13 mouse cellular contexts compared by ENCODE assay signal in genomic region chr12:89668856-89669255, GRCm38 (mm10).
DNase-seq lines count a peak whose midpoint lies in the region; ATAC-seq and TF ChIP-seq lines count a peak whose summit lies in the region.
"Had no signal": no experiment of that assay in that cellular context is flagged by ENCODE, and none has a peak within 500 bp of the region (broad histone marks: within the 10 kb centered on the region; RNA-seq: fewer than 3 reads in every experiment).

No protein-coding gene starts in this region.

- H3K36me3 ChIP-seq in embryonic facial prominence, embryonic 14.5 days (ENCODE audit: control insufficient read depth, insufficient read depth, low read length) = no peaks in the 10 kb centered on the region
- no peaks in the 10 kb centered on the region for H3K36me3 ChIP-seq in embryonic facial prominence, embryonic 10.5 days (replicated peaks)
- H3K36me3 ChIP-seq in lung, embryonic 14.5 days (ENCODE audit: insufficient read depth) = no peaks in the 10 kb centered on the region
- H3K36me3 ChIP-seq in heart, embryonic 12.5 days = no peaks in the 10 kb centered on the region
- H3K36me3 ChIP-seq in kidney, embryonic 14.5 days (ENCODE audit: control insufficient read depth, insufficient read depth, low read length) = no peaks in the 10 kb centered on the region

- no peak for TF ChIP-seq CTCF in lung, embryonic 14.5 days (IDR thresholded peaks at IDR 0.05; ENCODE audit: low read depth)

- H3K27me3 ChIP-seq in embryonic facial prominence, embryonic 14.5 days (replicated peaks; ENCODE audit: control insufficient read depth, insufficient read depth, low read length) = no peaks in the 10 kb centered on the region
- H3K27me3 ChIP-seq in embryonic facial prominence, embryonic 10.5 days (replicated peaks; ENCODE audit: low read depth, poor library complexity, severe bottlenecking) = no peaks in the 10 kb centered on the region
- no peaks in the 10 kb centered on the region for H3K27me3 ChIP-seq in lung, embryonic 14.5 days (ENCODE audit: insufficient read depth, low read length)
- H3K27me3 ChIP-seq in heart, embryonic 12.5 days (replicated peaks) = no peaks in the 10 kb centered on the region
- H3K27me3 ChIP-seq in kidney, embryonic 14.5 days (ENCODE audit: control insufficient read depth, insufficient read depth, low read length) = no peaks in the 10 kb centered on the region

- H3K4me1 ChIP-seq in embryonic facial prominence, embryonic 14.5 days (ENCODE audit: control insufficient read depth, insufficient read depth, low read length) = no peaks in the 10 kb centered on the region
- H3K4me1 ChIP-seq in embryonic facial prominence, embryonic 10.5 days = no peaks in the 10 kb centered on the region
- no peaks in the 10 kb centered on the region for H3K4me1 ChIP-seq in lung, embryonic 14.5 days (ENCODE audit: insufficient read depth)
- H3K4me1 ChIP-seq in heart, embryonic 12.5 days (replicated peaks) = no peaks in the 10 kb centered on the region
- no peaks in the 10 kb centered on the region for H3K4me1 ChIP-seq in kidney, embryonic 14.5 days (ENCODE audit: control insufficient read depth, insufficient read depth, low read length)

- no peak overlapping the region for H3K4me3 ChIP-seq in embryonic facial prominence, embryonic 14.5 days (ENCODE audit: low read depth, low read length)
- no peak overlapping the region for H3K4me3 ChIP-seq in embryonic facial prominence, embryonic 10.5 days
- H3K4me3 ChIP-seq in lung, embryonic 14.5 days (ENCODE audit: low read depth, low read length) = no peak overlapping the region
- no peak overlapping the region for H3K4me3 ChIP-seq in heart, embryonic 12.5 days
- H3K4me3 ChIP-seq in kidney, embryonic 14.5 days (ENCODE audit: low read length) = no peak overlapping the region

- ATAC-seq in embryonic facial prominence, embryonic 14.5 days (ENCODE audit: low read depth) = peak; percentile 53
- 0 out of 2 replicates have a peak, but pooled peaks have one; percentile 17 for ATAC-seq in lung, embryonic 14.5 days (ENCODE audit: insufficient read depth)
- ATAC-seq in heart, embryonic 12.5 days (ENCODE audit: insufficient number of reproducible peaks, low FRiP score) = no peak
- ATAC-seq in kidney, embryonic 14.5 days (ENCODE audit: low FRiP score, low TSS enrichment) = no peak
- ATAC-seq: inflammation-experienced regulatory T-cells, adult 6 months; liver, postnatal 0 days had no signal

- peak; percentile 58 for DNase-seq in embryonic facial prominence, embryonic 14.5 days (ENCODE audit: low spot score)
- DNase-seq in embryonic facial prominence, embryonic 10.5 days (ENCODE audit: low spot score) = no peak
- peak; percentile 7 for DNase-seq in lung, embryonic 14.5 days
- no peak for DNase-seq in lung, postnatal 14 days
- DNase-seq in layer of hippocampus, postnatal 10 days (ENCODE audit: low spot score in 2 of 2) = peak; percentile 6 to 23
- peak; percentile 73 for DNase-seq in telencephalon, adult 2 months (ENCODE audit: low read depth, low spot score)
- DNase-seq: adrenal gland, postnatal 10 days; kidney, postnatal 10 days; liver, postnatal 0 days; thymus, adult 2 months had no signal

- no peaks in the 10 kb centered on the region for H3K9me3 ChIP-seq in embryonic facial prominence, embryonic 14.5 days (ENCODE audit: control insufficient read depth, low read length)
- H3K9me3 ChIP-seq in embryonic facial prominence, embryonic 10.5 days = no peaks in the 10 kb centered on the region
- H3K9me3 ChIP-seq in lung, embryonic 14.5 days (ENCODE audit: low read depth, low read length) = no peaks in the 10 kb centered on the region
- H3K9me3 ChIP-seq in heart, embryonic 12.5 days (replicated peaks) = no peaks in the 10 kb centered on the region
- H3K9me3 ChIP-seq in kidney, embryonic 14.5 days (ENCODE audit: control insufficient read depth, low read length) = no peaks in the 10 kb centered on the region

- H3K27ac ChIP-seq in embryonic facial prominence, embryonic 14.5 days (replicated peaks; ENCODE audit: low read depth, low read length) = no peak overlapping the region
- no peak overlapping the region for H3K27ac ChIP-seq in embryonic facial prominence, embryonic 10.5 days (replicated peaks)
- no peak overlapping the region for H3K27ac ChIP-seq in lung, embryonic 14.5 days (ENCODE audit: low read depth)
- H3K27ac ChIP-seq in heart, embryonic 12.5 days (ENCODE audit: poor library complexity, severe bottlenecking) = no peak overlapping the region
- no peak overlapping the region for H3K27ac ChIP-seq in kidney, embryonic 14.5 days (ENCODE audit: low read depth, low read length)

- no peak overlapping the region for H3K4me2 ChIP-seq in embryonic facial prominence, embryonic 14.5 days (ENCODE audit: low read depth, low read length)
- no peak overlapping the region for H3K4me2 ChIP-seq in lung, embryonic 14.5 days
- no peak overlapping the region for H3K4me2 ChIP-seq in heart, embryonic 12.5 days
- H3K4me2 ChIP-seq in kidney, embryonic 14.5 days (replicated peaks; ENCODE audit: low read depth, low read length) = no peak overlapping the region

- H3K9ac ChIP-seq in embryonic facial prominence, embryonic 14.5 days (ENCODE audit: low read depth, low read length) = no peak overlapping the region
- H3K9ac ChIP-seq in lung, embryonic 14.5 days = no peak overlapping the region
- no peak overlapping the region for H3K9ac ChIP-seq in heart, embryonic 12.5 days
- no peak overlapping the region for H3K9ac ChIP-seq in kidney, embryonic 14.5 days (ENCODE audit: low read depth, low read length)
- H3K9ac ChIP-seq: liver, postnatal 0 days had no signal

- WGBS in embryonic facial prominence, embryonic 14.5 days = 49% methylated on average over 2 of the region's 2 CpGs
- 82% methylated on average over 2 of the region's 2 CpGs for WGBS in embryonic facial prominence, embryonic 10.5 days
- 63% methylated on average over 2 of the region's 2 CpGs for WGBS in lung, embryonic 14.5 days
- WGBS in heart, embryonic 12.5 days = 72% methylated on average over 2 of the region's 2 CpGs
- WGBS in kidney, embryonic 14.5 days = 83% methylated on average over 2 of the region's 2 CpGs

Comparison
In these comparisons a context has a peak if more than half of its experiments do, and no peak if none do; other contexts are left out.
1. DNase-seq: peak in embryonic facial prominence, embryonic 14.5 days (single experiment), lung, embryonic 14.5 days (single experiment), layer of hippocampus, postnatal 10 days (2 of 2) and telencephalon, adult 2 months (single experiment); none in embryonic facial prominence, embryonic 10.5 days (single experiment) and lung, postnatal 14 days (single experiment).
2. ATAC-seq: peak in embryonic facial prominence, embryonic 14.5 days (single experiment) and lung, embryonic 14.5 days (single experiment); none in heart, embryonic 12.5 days (single experiment) and kidney, embryonic 14.5 days (single experiment).